Mouse (Mus musculus) mouse embryonic stem cell (cell line): ENCODE results near the gene D10Wsu102e.

Experiments
- in situ Hi-C, 2 experiments: fragments of 300-500 bp; cut with MboI; formaldehyde crosslinking; loops; 1 replicate in 1 of 2; 3 replicates in 1 of 2; pipeline ENCODE4 v1.14.3; 2019 to 2020; ENCODE audit warnings: low sequenced_read_pairs in 2 of 2, low pct_unique_long_range_greater_than_20kb in 1 of 2, mixed read lengths in 1 of 2; ENCODE audit not compliant: unreplicated experiment in 1 of 2

D10Wsu102e gene

DNA sequence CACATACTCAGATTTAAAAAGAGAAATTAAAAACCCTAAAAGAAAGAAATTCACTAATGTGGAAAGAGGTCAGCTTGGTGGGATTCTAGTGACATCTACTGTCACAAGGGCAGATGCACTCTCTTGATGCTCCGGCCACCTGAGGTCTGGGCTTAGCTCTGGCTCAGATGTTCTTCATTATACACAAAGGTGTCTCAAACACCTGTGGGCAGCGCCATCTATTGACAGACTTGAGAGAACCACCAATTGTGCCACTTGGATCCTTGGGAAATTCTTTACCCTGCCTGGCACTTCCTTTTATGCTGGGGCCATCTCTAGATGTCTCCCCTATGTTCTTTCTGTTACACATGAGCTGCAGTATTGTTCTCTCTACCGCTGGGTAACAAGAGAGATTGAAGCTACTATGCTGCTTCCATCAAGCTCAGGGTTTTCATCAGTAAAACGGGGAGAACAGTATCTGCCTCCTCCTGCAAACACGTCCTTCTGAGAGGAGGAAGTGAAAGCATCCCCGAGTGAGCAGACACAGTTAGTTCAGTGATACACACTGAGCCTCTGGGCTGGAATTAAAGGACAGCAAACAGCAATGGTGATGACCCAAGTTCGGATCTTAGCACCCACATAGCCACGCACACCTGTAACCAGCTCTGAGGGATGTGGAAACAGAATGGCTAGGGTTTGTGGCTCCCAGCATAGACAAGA lies 149.1 kb downstream of the D10Wsu102e start:
- in situ Hi-C loops: loop anchor here (10.0 to 25.0 kb wide), 2 partner anchors 274 to 597 kb away; no protein-coding TSS in a partner anchor

- in situ Hi-C loops: loop anchor here in 1 of 2 experiments (25.0 kb wide), 1 partner anchor 599 kb away; no protein-coding TSS in a partner anchor
Observed at GRCm38 (mm10) chr10:83511304-83511703, 151.3 kb downstream of the D10Wsu102e start.

DNA sequence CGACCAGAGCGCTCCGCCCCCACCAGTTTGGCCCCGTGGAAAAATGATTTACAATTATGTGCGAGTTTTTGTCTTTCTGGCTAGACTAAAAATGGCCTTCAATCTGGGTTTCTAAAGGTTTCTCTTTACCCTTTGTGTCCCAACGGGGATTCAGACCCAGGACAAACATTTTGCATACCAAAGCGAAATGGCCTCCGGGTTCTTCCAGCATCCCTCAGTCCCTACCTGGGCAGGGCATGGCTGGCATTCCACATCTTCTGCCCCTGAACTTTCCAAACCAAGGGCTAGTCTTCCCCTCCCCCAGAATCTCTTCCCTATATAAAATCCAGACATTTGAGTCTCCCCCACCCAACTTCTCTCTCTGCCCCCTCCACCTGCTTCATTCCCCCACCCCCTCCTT lies 153.7 kb downstream of the D10Wsu102e start:
- in situ Hi-C loops: loop anchor here in 1 of 2 experiments (25.0 kb wide), 1 partner anchor 601 kb away; no protein-coding TSS in a partner anchor

DNA sequence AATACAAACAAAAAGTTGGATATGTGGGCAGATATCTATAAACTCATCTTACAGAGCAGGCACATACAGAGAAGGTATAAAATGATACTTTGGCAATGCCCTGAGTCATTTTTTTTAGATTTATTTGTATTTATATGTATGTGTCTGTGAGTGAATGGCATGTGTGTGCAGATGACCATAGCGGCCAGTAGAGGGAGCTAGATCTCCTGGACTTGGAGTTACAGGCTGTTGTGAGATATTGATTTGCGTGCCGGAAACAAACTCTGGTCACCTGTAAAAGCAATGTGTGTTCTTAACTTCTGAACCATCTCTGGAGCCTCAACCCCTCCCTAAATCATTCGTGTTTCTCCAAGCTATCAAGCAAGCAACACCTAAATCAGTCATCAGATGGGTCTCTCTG lies 161.0 kb downstream of the D10Wsu102e start:
- in situ Hi-C loops: loop anchor here in 1 of 2 experiments (25.0 kb wide), 1 partner anchor 609 kb away; no protein-coding TSS in a partner anchor

DNA sequence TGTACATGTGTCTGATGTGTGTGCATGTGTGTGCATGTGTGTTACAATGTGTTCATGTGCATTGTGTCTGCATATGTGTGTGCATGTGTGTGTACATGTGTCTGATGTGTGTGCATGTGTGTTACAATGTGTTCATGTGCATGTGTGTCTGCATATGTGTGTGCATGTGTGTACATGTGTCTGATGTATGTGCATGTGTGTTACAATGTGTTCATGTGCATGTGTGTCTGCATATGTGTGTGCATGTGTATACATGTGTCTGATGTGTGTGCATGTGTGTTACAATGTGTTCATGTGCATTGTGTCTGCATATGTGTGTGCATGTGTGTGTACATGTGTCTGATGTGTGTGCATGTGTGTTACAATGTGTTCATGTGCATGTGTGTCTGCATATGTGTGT lies 164.2 kb downstream of the D10Wsu102e start:
- in situ Hi-C loops: loop anchor here in 1 of 2 experiments (25.0 kb wide), 1 partner anchor 612 kb away; no protein-coding TSS in a partner anchor

DNA sequence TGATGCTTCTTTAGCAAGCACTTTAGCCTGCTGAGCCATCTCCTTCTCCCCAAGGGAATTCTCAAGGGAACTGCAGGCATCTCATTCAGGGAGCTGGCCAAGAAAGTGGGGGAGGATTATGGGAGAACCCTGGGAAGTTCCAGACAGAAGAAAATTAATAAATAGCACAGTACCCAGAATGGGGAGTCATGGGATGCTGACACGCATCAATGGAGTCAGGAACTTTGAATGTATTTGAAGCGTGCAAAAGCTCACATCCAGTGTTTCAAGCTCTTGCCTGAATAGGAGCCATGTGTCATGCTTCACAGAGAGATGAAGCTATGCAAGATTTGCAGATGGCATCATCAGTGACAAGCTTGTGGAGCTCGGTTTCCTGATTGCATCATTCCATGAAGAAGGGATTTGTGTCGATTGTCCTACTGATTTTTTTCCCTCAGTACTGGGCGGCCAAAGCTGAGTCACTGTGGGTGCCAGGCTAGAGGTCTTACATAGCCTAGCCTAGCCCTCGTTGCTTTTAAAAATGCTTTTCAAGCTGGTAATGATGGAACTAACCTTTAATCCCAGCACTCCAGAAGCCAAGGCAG lies 170.5 kb downstream of the D10Wsu102e start:
- in situ Hi-C loops: loop anchor here in 1 of 2 experiments (25.0 kb wide), 1 partner anchor 618 kb away; no protein-coding TSS in a partner anchor

GRCm38 (mm10) chr10:83533258-83533909 lies 173.4 kb downstream of the D10Wsu102e start:
- in situ Hi-C loops: loop anchor here in 1 of 2 experiments (25.0 kb wide), 1 partner anchor 621 kb away; no protein-coding TSS in a partner anchor

DNA sequence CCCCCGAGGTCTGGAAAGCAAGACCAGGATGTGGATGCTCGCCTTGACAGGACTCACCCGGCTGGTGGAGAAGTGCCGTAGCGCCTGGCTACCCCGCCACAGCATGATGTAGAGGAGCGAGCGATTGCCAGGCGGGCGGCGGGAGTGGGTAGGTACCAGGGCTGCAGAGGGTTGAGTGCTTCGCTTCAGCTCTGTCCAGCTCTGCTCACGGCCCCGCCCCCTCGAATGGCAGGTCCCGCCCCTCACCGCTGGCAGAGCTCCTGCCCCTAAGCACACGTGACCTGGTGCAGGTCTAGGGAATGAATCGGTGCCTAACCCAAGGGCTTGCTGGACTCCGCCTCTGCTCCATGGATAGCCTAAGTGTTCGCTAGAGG lies 173.9 kb downstream of the D10Wsu102e start, which contains the start of gene Aldh1l2:
Aldh1l2 (minus strand) TSS at position 231 of the 374 bp plus-strand sequence.
- in situ Hi-C loops: loop anchor here in 1 of 2 experiments (25.0 kb wide), 1 partner anchor 622 kb away; no protein-coding TSS in a partner anchor

- in situ Hi-C loops: loop anchor here in 1 of 2 experiments (25.0 kb wide), 1 partner anchor 624 kb away; no protein-coding TSS in a partner anchor
Observed at GRCm38 (mm10) chr10:83536436-83536835, 176.4 kb downstream of the D10Wsu102e start.
